Mouse (Mus musculus) frontal cortex, adult 2 months (tissue): ENCODE measurements around the gene Pth2. TPM values are rescaled to one million over a fixed set of nuclear protein-coding genes. Genes with fewer than 3 reads are reported as not detected.

Experiments
- DNase-seq, 2 experiments: peaks; one replicate each; pipeline ENCODE4 v3.0.0; 2022; ENCODE audit warnings: low spot score in 1 of 2; ENCODE audit errors: extremely low spot score in 1 of 2
- polyA plus RNA-seq: library from polyadenylated mRNA; depleted of rRNA; stranded (reverse); fragments of >200 nt; gene quantifications from 2 replicates; pipeline ENCODE4 v1.2.3, GENCODE M21; 2012; rRNA removed

Gene Pth2
- polyA plus RNA-seq, result 0.90 and 1.4 TPM in 2 replicates

- no peak for DNase-seq
These were observed at the start of gene Pth2 for GRCm38 (mm10) chr7:45180896-45181477. Pth2 (plus strand) TSS chr7:45180995.

- no peak for DNase-seq
These were observed 48.9 kb upstream of the Pth2 start for GRCm38 (mm10) chr7:45131850-45132249.

- DNase-seq, result no peak
These were observed 47.2 kb upstream of the Pth2 start for GRCm38 (mm10) chr7:45133446-45134159.

- no peak for DNase-seq
These were observed 46.2 kb upstream of the Pth2 start for GRCm38 (mm10) chr7:45134544-45135026.

- no peak for DNase-seq
These were observed 45.4 kb upstream of the Pth2 start for GRCm38 (mm10) chr7:45135370-45135769.

GRCm38 (mm10) chr7:45135993-45136567 lies 44.7 kb upstream of the Pth2 start, which contains the start of the genes Gm45713 and Flt3l:
Gm45713 (minus strand) TSS chr7:45136231.
Flt3l (minus strand) TSS chr7:45136432.
- peak; percentile 78 to 95 for DNase-seq

- no peak for DNase-seq
These were observed 43.4 kb upstream of the Pth2 start for GRCm38 (mm10) chr7:45137171-45138006.

GRCm38 (mm10) chr7:45138403-45138802 lies 42.4 kb upstream of the Pth2 start:
- no peak for DNase-seq

- DNase-seq, result no peak
These were observed 40.7 kb upstream of the Pth2 start for GRCm38 (mm10) chr7:45139904-45140723.

GRCm38 (mm10) chr7:45141319-45141718 lies 39.5 kb upstream of the Pth2 start:
- no peak for DNase-seq

GRCm38 (mm10) chr7:45141914-45142313 lies 38.9 kb upstream of the Pth2 start:
- DNase-seq, result no peak

- no peak for DNase-seq
These were observed 36.2 kb upstream of the Pth2 start for GRCm38 (mm10) chr7:45144368-45145174.

- no peak for DNase-seq
These were observed 35.3 kb upstream of the Pth2 start for GRCm38 (mm10) chr7:45145460-45145859.

- no peak for DNase-seq
These were observed 33.5 kb upstream of the Pth2 start for GRCm38 (mm10) chr7:45147267-45147666.

GRCm38 (mm10) chr7:45147899-45148298 lies 32.9 kb upstream of the Pth2 start:
- DNase-seq, result no peak

GRCm38 (mm10) chr7:45148534-45149098 lies 32.2 kb upstream of the Pth2 start:
- DNase-seq, result no peak

GRCm38 (mm10) chr7:45149545-45149944 lies 31.2 kb upstream of the Pth2 start:
- no peak for DNase-seq

GRCm38 (mm10) chr7:45150321-45150720 lies 30.5 kb upstream of the Pth2 start:
- DNase-seq, result no peak

- DNase-seq, result no peak
These were observed 29.5 kb upstream of the Pth2 start for GRCm38 (mm10) chr7:45151303-45151702.
